Mouse (Mus musculus) heart, adult 2 months (tissue): ENCODE measurements around the gene Acss2.

ENCODE experiments used
- CTCF ChIP-seq: fragments of 200-600 bp; IDR thresholded peaks from 2 replicates; pipeline ENCODE4 v1.8.1; 2022; ENCODE audit warnings: antibody characterized with exemption, mild to moderate bottlenecking, moderate library complexity
- POLR2A ChIP-seq: fragments of 200-500 bp; IDR thresholded peaks from 2 replicates; pipeline ENCODE4 v1.6.1; 2011; ENCODE audit warnings: mild to moderate bottlenecking, low read depth, low read length, control low read depth; ENCODE audit not compliant: insufficient read depth

DNA sequence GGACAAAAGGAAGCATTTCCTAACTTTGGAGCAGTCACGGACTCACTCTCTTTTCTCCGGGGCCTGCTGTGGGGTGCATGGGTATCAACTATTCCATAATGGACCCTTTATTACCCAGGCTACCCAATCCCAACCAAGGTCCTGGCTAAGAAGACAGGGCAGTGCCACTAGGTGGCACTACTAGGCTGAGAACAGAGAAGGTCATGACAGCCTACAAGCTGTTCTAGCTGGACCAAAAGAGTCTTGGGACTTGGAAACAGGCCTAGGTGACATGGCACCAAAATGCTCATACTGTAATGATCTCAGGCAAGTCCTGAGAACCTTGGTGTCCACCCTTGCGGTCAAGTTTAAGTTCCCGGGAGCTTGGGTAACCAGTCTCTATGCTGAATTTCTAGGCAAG, 5.3 kb upstream of the Acss2 start:
- TF ChIP-seq CTCF (peak; percentile 81), POLR2A (no peak)
